Mouse (Mus musculus) forebrain, embryonic 13.5 days (tissue): ENCODE data around the gene Adcy7. TPM values are rescaled to one million over a fixed set of nuclear protein-coding genes. Genes with fewer than 3 reads are reported as not detected.

Source experiments
- ATAC-seq: fragments of 200-750 bp; cut with Nextera tagmentation; 2 replicates; pipeline ENCODE4 v1.8.0; 2017
- H3K27ac ChIP-seq: fragments of 300-500 bp; sonication (generic); 2 replicates; pipeline ENCODE4 v1.5.1; 2015; ENCODE audit warnings: inconsistent platforms, mild to moderate bottlenecking, moderate library complexity
- H3K27me3 ChIP-seq: fragments of 300-500 bp; sonication (generic); 2 replicates; pipeline ENCODE4 v1.6.1; 2015; ENCODE audit warnings: mild to moderate bottlenecking, inconsistent platforms
- H3K36me3 ChIP-seq: fragments of 300-500 bp; sonication (generic); 2 replicates; pipeline ENCODE4 v1.6.1; 2015; ENCODE audit warnings: mild to moderate bottlenecking, inconsistent platforms; ENCODE audit not compliant: poor library complexity, severe bottlenecking
- H3K4me1 ChIP-seq: fragments of 300-500 bp; sonication (generic); 2 replicates; pipeline ENCODE4 v1.6.1; 2015; ENCODE audit warnings: inconsistent platforms
- H3K4me2 ChIP-seq: fragments of 300-500 bp; sonication (generic); 2 replicates; pipeline ENCODE4 v1.6.1; 2015; ENCODE audit warnings: inconsistent platforms, mild to moderate bottlenecking, moderate library complexity
- H3K4me3 ChIP-seq: fragments of 300-500 bp; sonication (generic); 2 replicates; pipeline ENCODE4 v1.5.1; 2015; ENCODE audit warnings: mild to moderate bottlenecking, inconsistent platforms
- H3K9ac ChIP-seq: fragments of 300-500 bp; sonication (generic); 2 replicates; pipeline ENCODE4 v1.6.1; 2015; ENCODE audit warnings: mild to moderate bottlenecking, inconsistent platforms
- H3K9me3 ChIP-seq: fragments of 300-500 bp; sonication (generic); replicated peaks from 2 replicates; pipeline ENCODE4 v1.6.1; 2016; ENCODE audit warnings: inconsistent platforms
- WGBS: fragments of 180-500 bp; shearing (Covaris S2); methylation state at CpG from one replicate; pipeline ENCODE4 v1.1.7; 2015; 5-methylcytosine and 5-hydroxymethylcytosine counted together
- polyA plus RNA-seq: library from polyadenylated mRNA; unstranded; fragments of >200 nt; fragmentation: Nextera tagmentation; extraction: Ambion mirVana; gene quantifications from 2 replicates; pipeline ENCODE4 v1.2.1, GENCODE M21; 2015

Gene Adcy7
- polyA plus RNA-seq, 1 experiment from 2014 or later, result 1.5 TPM

DNA sequence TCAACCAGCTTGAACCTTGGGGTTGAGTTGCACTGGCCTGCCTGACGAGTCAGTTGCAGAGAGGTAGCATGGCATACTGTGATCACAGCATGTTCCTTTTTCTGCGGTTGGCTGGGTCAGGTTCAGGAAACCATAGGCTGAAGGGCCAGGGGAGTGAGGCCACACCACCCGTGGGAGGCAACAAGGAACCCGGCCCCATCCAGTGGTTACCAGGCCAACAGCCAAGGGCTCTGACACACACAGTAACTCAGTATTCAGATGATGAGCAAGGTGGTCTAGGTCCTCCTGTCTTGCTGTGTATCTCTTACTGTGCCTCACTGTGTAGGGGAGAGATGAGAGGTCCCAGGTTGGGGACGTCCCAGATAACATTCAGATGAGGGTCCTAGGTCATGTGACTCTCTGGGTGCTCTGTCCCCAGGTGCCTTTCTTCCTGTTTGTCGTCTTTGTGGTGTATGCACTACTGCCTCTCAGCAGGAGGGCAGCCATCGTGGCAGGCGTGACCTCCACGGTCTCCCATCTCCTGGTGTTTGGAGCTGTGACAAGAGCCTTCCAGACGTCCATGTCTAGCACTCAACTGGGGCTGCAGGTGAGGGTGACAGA is 37.2 kb downstream of the Adcy7 start:
- Histone ChIP-seq H3K36me3 (no peaks in the 10 kb centered on the region), H3K4me1 (no peaks in the 10 kb centered on the region), H3K4me3 (no peak overlapping the region), H3K27ac (no peak overlapping the region), H3K4me2 (no peak overlapping the region), H3K27me3 (no peaks in the 10 kb centered on the region), H3K9me3 (no peaks in the 10 kb centered on the region), H3K9ac (no peak overlapping the region)
- 79% methylated on average over 10 of the region's 10 CpGs for WGBS
- no peak for ATAC-seq

DNA sequence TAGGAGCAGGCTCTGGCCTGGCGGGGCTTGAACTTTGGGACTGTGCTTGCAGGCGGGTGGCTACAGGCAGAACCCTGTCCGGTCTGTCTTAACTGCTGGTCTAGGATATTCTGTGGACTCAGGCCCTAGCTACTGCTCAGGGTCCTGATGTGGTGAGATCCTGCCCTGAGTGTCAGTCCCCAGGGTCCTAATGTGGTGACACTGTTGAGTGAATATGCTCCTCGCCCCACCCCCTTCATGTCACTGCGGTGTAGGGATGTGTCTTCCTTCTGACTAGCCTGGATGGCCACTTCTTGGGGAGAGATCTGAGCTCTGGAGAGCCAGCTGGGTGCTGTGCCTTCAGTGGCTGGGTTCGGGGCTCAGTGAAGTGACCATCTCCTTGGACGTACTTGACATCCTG is 37.7 kb downstream of the Adcy7 start:
- H3K27me3 ChIP-seq, result no peaks in the 10 kb centered on the region
- H3K4me2 ChIP-seq, result no peak overlapping the region
- no peaks in the 10 kb centered on the region for H3K4me1 ChIP-seq
- H3K27ac ChIP-seq, result no peak overlapping the region
- no peak overlapping the region for H3K4me3 ChIP-seq
- H3K9me3 ChIP-seq, result no peaks in the 10 kb centered on the region
- no peak overlapping the region for H3K9ac ChIP-seq
- WGBS, result 94% methylated on average over 7 of the region's 7 CpGs
- H3K36me3 ChIP-seq, result no peaks in the 10 kb centered on the region
- no peak for ATAC-seq

DNA sequence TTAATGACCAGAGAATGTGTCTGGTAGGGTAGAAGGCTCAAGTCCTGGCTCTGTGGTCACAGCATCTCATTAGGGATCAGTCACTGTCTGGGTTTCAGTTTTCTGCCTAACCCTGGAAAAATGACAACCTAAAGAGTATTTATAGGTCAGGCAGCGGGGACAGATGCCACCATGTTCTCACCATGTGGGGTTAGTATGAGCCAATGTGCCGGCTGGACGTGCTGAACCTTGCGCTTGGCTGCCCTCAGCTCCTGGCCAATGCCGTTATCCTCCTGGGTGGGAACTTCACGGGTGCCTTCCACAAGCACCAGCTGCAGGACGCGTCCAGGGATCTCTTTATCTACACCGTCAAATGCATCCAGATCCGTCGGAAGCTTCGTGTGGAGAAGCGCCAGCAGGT is 38.1 kb downstream of the Adcy7 start:
- ATAC-seq, result no peak
- 94% methylated on average over 13 of the region's 13 CpGs for WGBS
- H3K9ac ChIP-seq, result no peak overlapping the region

DNA sequence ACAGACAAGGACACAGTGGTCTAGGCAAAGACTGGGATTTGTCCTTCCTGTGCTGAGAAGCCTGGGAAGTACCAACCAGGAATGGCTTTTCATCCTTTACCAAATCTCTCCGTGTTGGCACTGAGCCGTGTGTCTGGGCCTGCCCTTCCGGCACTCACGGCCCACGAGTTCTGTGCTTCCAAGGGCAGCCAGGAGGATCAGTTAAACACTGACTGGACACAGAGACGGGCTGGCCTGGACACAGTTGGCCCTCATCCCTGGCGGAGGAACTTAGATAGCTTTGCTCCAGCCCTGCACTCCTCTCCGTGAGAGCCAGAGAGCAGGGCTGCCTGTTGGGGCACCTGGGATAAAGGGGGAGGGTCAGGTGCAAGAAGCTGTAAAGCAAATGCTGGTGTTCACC is 40.8 kb downstream of the Adcy7 start:
- no peak overlapping the region for H3K4me3 ChIP-seq
- H3K27ac ChIP-seq, result no peak overlapping the region
- peaks cover 11% of the 10 kb centered on the region for H3K4me1 ChIP-seq
- no peaks in the 10 kb centered on the region for H3K9me3 ChIP-seq
- H3K9ac ChIP-seq, result no peak overlapping the region
- H3K27me3 ChIP-seq, result no peaks in the 10 kb centered on the region
- H3K36me3 ChIP-seq, result no peaks in the 10 kb centered on the region
- WGBS, result 80% methylated on average over 8 of the region's 8 CpGs
- ATAC-seq, result no peak
- H3K4me2 ChIP-seq, result no peak overlapping the region

More for the DNA sequence above, 38.1 kb downstream of the Adcy7 start:
- H3K9me3 ChIP-seq, result no peaks in the 10 kb centered on the region
- H3K4me3 ChIP-seq, result no peak overlapping the region
- H3K4me2 ChIP-seq, result no peak overlapping the region
- no peaks in the 10 kb centered on the region for H3K36me3 ChIP-seq
- H3K4me1 ChIP-seq, result no peaks in the 10 kb centered on the region
- H3K27me3 ChIP-seq, result no peaks in the 10 kb centered on the region
- no peak overlapping the region for H3K27ac ChIP-seq

DNA sequence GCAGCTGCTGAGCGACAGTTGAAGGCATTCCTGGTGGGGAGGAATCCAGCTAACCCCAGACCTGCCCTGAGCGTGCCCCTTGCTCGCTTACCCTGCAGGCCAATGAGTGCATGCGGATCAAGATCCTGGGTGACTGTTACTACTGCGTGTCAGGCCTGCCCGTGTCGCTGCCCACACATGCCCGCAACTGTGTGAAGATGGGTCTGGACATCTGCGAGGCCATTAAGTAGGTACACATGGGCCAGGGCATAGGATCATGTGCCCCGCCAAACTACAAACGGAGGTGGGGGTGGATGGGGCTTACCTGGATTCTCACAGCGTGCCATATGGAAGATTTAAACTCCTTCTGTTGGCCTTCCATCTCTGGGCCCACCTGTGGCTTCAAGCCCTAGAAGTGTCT is 41.8 kb downstream of the Adcy7 start:
- ATAC-seq, result no peak
- H3K36me3 ChIP-seq, result no peaks in the 10 kb centered on the region
- peaks cover 11% of the 10 kb centered on the region for H3K4me1 ChIP-seq
- H3K4me2 ChIP-seq, result no peak overlapping the region
- H3K27me3 ChIP-seq, result no peaks in the 10 kb centered on the region
- H3K27ac ChIP-seq, result no peak overlapping the region
- no peak overlapping the region for H3K9ac ChIP-seq
- H3K9me3 ChIP-seq, result no peaks in the 10 kb centered on the region
- no peak overlapping the region for H3K4me3 ChIP-seq
- 94% methylated on average over 12 of the region's 12 CpGs for WGBS

DNA sequence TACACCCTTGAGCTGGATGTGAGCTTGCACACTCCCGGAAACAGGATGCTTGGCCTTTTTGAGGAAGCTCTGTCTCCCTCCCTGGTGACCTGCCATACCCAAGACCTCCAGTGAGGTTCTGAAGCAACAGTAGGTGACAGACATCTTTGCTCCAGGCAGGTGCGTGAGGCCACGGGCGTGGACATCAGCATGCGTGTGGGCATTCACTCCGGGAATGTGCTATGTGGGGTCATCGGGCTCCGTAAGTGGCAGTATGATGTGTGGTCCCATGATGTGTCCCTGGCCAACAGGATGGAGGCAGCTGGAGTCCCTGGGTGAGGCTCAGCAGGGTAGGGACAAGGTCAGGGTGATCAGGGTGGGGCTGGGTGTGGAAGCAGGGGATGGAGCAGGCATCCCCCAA is 43.1 kb downstream of the Adcy7 start:
- Histone ChIP-seq H3K4me3 (no peak overlapping the region), H3K27ac (no peak overlapping the region), H3K36me3 (no peaks in the 10 kb centered on the region), H3K27me3 (no peaks in the 10 kb centered on the region), H3K9me3 (no peaks in the 10 kb centered on the region), H3K4me1 (peaks cover 11% of the 10 kb centered on the region), H3K4me2 (no peak overlapping the region), H3K9ac (no peak overlapping the region)
- ATAC-seq, result no peak
- WGBS, result 97% methylated on average over 8 of the region's 8 CpGs

DNA sequence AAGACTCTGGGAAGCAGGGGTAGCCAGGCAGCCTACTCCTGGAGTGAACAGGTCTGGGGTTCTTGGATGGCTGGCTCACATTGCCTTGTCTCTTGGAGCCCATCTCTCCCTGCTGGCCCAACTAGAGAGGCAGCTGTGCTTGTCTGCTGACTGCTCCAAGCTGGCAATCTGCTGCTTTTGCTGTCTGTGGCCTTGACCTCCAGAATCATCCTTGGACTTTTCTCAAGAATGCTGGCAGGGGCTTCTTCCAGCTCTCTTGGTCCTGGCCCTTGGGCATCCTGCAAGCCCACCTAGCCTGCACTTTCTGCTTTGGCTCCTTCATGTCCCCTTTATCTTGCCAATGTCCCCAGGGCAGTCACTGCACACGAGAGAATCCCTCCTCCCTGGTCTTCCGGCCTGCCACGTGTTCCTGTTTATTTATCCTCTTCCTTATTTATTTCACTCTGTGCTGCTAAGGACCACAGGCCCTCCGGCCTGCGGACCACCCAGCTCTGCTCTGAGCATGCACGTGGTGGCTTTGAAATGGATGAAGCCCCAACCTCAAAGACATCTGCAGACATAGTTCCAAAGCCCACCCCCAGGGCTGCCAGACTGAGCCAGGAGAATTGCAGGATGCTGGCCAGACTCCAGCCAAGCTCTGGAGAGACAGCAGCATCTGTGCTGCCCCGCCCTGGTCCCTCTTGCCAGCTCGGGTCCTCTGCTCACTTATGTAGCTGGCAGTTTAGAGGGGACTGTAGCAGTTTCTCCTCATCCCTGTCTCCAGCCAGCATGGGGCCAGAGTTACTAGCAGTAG is 44.1 kb downstream of the Adcy7 start:
- Histone ChIP-seq H3K4me3 (no peak overlapping the region), H3K27me3 (no peaks in the 10 kb centered on the region), H3K36me3 (no peaks in the 10 kb centered on the region), H3K27ac (no peak overlapping the region; the same call in 1 of the 2 replicates), H3K9me3 (no peaks in the 10 kb centered on the region), H3K9ac (no peak overlapping the region), H3K4me1 (peaks cover 11% of the 10 kb centered on the region), H3K4me2 (no peak overlapping the region)
- peak; percentile 83 for ATAC-seq
- 57% methylated on average over 8 of the region's 8 CpGs for WGBS

DNA sequence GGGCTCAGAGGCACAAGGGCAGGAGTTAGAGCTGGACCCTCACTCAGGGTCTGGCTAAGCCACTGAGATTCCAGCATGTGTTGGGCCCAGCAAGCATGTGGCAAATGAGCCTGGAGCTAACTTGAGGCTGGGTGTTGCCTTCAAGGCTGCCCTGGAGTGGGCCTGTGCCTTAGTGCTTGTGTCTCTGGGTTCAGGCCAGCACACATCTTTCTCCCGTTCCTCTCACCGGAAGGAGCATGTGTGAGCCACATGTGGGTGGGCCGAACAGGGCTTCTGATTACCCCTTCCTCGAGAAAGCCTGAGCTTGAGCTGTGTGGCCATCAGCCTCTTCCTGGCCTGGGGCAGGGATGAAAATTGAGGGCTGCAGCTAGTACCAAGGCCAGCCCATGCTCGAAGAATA is 45.1 kb downstream of the Adcy7 start:
- H3K4me1 ChIP-seq, result peaks cover 11% of the 10 kb centered on the region
- H3K4me2 ChIP-seq, result no peak overlapping the region
- H3K36me3 ChIP-seq, result no peaks in the 10 kb centered on the region
- H3K4me3 ChIP-seq, result no peak overlapping the region
- H3K9me3 ChIP-seq, result no peaks in the 10 kb centered on the region
- no peak overlapping the region for H3K9ac ChIP-seq
- H3K27me3 ChIP-seq, result no peaks in the 10 kb centered on the region
- no peak for ATAC-seq
- WGBS, result 88% methylated on average over 5 of the region's 5 CpGs
- H3K27ac ChIP-seq, result no peak overlapping the region

DNA sequence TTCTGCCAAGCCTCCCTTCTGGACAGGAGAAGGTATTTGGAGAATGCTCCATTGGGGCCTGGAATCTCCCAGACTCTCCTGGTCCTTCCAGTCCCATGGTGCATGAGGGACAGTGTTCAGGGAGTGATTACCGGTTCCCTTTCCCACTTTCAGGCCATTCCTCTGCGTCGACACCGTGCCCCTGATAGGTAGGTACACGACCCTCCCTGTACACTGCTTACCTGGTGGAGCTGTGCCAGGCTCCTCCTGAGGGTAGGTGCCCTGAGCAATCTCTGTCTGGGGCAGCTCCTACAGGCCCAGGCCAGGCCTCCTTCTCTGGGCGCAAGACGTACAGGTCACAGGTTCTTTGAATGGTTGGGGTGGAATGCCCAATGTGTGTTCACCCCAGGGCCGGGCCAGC is 45.9 kb downstream of the Adcy7 start:
- Histone ChIP-seq H3K4me3 (no peak overlapping the region), H3K9me3 (no peaks in the 10 kb centered on the region), H3K4me1 (peaks cover 11% of the 10 kb centered on the region), H3K9ac (no peak overlapping the region), H3K4me2 (no peak overlapping the region), H3K36me3 (no peaks in the 10 kb centered on the region), H3K27me3 (no peaks in the 10 kb centered on the region), H3K27ac (no peak overlapping the region)
- no peak for ATAC-seq
- whole genome bisulfite sequencing, result 94% methylated on average over 8 of the region's 8 CpGs

DNA sequence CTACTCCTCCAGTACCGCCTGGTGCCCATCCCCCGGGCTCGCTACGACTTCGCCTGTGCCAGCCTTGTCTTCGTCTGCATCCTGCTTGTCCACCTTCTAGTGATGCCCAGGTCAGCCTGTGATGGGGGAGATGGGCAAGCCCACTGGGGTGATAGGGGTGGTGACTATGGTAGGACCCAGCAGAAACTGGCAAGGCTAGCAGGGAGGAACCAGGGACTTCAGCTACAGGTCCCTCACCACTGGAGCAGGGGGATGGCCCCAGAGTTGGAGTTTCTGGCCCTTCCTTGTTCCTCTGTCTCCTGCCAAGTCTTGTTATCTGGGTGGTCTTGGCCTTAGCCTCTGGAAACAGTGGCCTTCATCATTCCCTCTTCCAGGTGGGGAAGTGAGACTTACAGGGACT is 47.9 kb downstream of the Adcy7 start:
- H3K9ac ChIP-seq, result no peak overlapping the region
- no peaks in the 10 kb centered on the region for H3K27me3 ChIP-seq
- H3K36me3 ChIP-seq, result peaks cover 5% of the 10 kb centered on the region
- no peak overlapping the region for H3K4me2 ChIP-seq
- no peak overlapping the region for H3K27ac ChIP-seq
- no peak overlapping the region for H3K4me3 ChIP-seq
- 94% methylated on average over 6 of the region's 6 CpGs for WGBS
- ATAC-seq, result no peak
- peaks cover 11% of the 10 kb centered on the region for H3K4me1 ChIP-seq
- H3K9me3 ChIP-seq, result no peaks in the 10 kb centered on the region

DNA sequence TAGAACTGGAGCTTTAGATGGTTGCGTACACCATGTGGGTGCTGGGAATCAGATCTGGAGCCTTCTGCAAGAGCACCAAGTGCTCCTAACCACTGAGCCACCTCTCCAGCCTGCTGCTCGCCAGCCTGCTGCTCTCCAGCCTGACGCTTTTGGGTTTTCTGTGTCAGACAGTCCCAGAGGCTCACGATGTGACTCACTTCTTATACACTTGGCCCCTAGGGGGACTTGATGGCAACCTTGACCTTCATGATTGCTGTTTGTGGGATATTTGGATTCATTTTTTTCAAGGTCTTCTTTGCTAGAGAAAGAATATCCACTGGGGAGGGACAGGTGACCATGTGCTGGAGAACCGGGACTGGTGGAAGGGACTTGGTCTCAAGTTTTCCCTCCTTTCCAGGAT is 49.2 kb downstream of the Adcy7 start:
- WGBS, result 92% methylated on average over 5 of the region's 5 CpGs
- Histone ChIP-seq H3K4me1 (peaks cover 6% of the 10 kb centered on the region), H3K4me2 (no peak overlapping the region), H3K36me3 (peaks cover 18% of the 10 kb centered on the region), H3K27me3 (no peaks in the 10 kb centered on the region), H3K9ac (no peak overlapping the region), H3K4me3 (no peak overlapping the region), H3K27ac (no peak overlapping the region), H3K9me3 (no peaks in the 10 kb centered on the region)
- ATAC-seq, result no peak

DNA sequence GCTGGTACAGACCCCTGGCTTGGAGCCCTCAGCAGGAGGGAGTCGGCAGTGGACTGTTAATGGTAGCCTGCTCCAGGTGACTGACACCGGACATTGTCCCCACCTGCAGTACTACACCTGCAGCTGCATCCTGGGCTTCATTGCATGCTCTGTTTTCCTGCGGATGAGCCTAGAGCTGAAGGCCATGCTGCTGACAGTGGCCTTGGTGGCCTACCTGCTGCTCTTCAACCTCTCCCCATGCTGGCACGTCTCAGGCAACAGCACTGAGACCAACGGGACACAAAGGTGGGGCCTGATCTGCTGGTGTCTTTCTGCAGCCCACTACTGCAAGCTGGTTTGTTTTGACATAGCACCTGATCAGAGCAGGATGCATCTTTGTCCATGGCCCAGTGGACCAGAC is 51.3 kb downstream of the Adcy7 start:
- Histone ChIP-seq H3K9me3 (no peaks in the 10 kb centered on the region), H3K9ac (no peak overlapping the region), H3K4me1 (no peaks in the 10 kb centered on the region), H3K4me2 (no peak overlapping the region), H3K36me3 (peaks cover 39% of the 10 kb centered on the region), H3K4me3 (no peak overlapping the region), H3K27me3 (no peaks in the 10 kb centered on the region), H3K27ac (no peak overlapping the region)
- 90% methylated on average over 5 of the region's 5 CpGs for WGBS
- ATAC-seq, result no peak

DNA sequence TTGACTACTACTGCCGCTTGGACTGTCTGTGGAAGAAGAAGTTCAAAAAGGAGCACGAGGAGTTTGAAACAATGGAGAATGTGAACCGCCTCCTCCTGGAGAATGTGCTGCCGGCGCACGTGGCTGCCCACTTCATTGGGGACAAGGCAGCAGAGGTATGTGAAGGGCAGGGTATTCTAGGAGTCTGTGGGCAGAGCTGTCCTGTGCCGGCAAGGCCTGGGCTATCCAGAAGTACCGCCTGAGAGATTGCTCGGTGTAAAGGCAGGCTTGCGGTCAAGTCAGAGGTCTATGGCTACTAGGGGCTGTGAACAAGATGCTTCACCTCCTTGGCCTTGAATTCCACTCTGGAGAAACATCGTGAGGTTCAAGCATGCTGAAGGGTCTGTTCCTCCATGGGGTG is 52.6 kb downstream of the Adcy7 start:
- Histone ChIP-seq H3K36me3 (peaks cover 50% of the 10 kb centered on the region), H3K9me3 (no peaks in the 10 kb centered on the region), H3K4me2 (no peak overlapping the region), H3K9ac (no peak overlapping the region), H3K27ac (no peak overlapping the region), H3K27me3 (no peaks in the 10 kb centered on the region), H3K4me1 (no peaks in the 10 kb centered on the region), H3K4me3 (no peak overlapping the region)
- 88% methylated on average over 11 of the region's 11 CpGs for WGBS
- ATAC-seq, result no peak
